Mouse (Mus musculus) liver, embryonic 11.5 days (tissue): Measurements from ENCODE around the gene Fhad1. TPM values are rescaled to one million over a fixed set of nuclear protein-coding genes. Genes with fewer than 3 reads are reported as not detected.
A peak's percentile ranks its signal among the peaks of the same experiment; 100 is the strongest.

Experiments used
- ATAC-seq: fragments of 200-750 bp; cut with Nextera tagmentation; replicated peaks from 2 replicates; pipeline ENCODE4 v1.8.0; 2017; ENCODE audit warnings: moderate number of reproducible peaks, mild to moderate bottlenecking, moderate TSS enrichment, moderate library complexity; ENCODE audit not compliant: low FRiP score
- DNase-seq: peaks from one replicate; pipeline ENCODE4 v3.0.0-alpha.2; 2017; ENCODE audit warnings: low spot score
- H3K27ac ChIP-seq: fragments of 300-500 bp; sonication (generic); 2 replicates; pipeline ENCODE4 v1.5.1; 2014; ENCODE audit warnings: mild to moderate bottlenecking, low read depth, low read length, control low read depth
- H3K27me3 ChIP-seq: fragments of 300-500 bp; sonication (generic); replicated peaks from 2 replicates; pipeline ENCODE4 v1.6.1; 2014; ENCODE audit warnings: low read length, mixed read lengths; ENCODE audit not compliant: control insufficient read depth, insufficient read depth
- H3K36me3 ChIP-seq: fragments of 300-500 bp; sonication (generic); 2 replicates; pipeline ENCODE4 v1.6.1; 2014; ENCODE audit warnings: mild to moderate bottlenecking, low read length, moderate library complexity, mixed read lengths; ENCODE audit not compliant: control insufficient read depth, insufficient read depth
- H3K4me1 ChIP-seq: fragments of 300-500 bp; sonication (generic); replicated peaks from 2 replicates; pipeline ENCODE4 v1.6.1; 2014; ENCODE audit warnings: low read length, mixed read lengths; ENCODE audit not compliant: control insufficient read depth, insufficient read depth
- H3K4me2 ChIP-seq: fragments of 300-500 bp; sonication (generic); 2 replicates; pipeline ENCODE4 v1.6.1; 2014; ENCODE audit warnings: mild to moderate bottlenecking, control low read depth, moderate library complexity
- H3K4me3 ChIP-seq: fragments of 300-500 bp; sonication (generic); 2 replicates; pipeline ENCODE4 v1.5.1; 2014; ENCODE audit warnings: low read depth, low read length, control low read depth
- H3K9ac ChIP-seq: fragments of 300-500 bp; sonication (generic); 2 replicates; pipeline ENCODE4 v1.6.1; 2014; ENCODE audit warnings: low read depth, low read length, control low read depth
- H3K9me3 ChIP-seq: fragments of 300-500 bp; sonication (generic); 2 replicates; pipeline ENCODE4 v1.6.1; 2016; ENCODE audit warnings: low read length, inconsistent platforms, mixed read lengths; ENCODE audit not compliant: control insufficient read depth
- WGBS: fragments of 180-500 bp; shearing (Covaris S2); extraction: QIAGEN DNeasy Blood & Tissue Kit; methylation state at CpG from one replicate; pipeline ENCODE4 v1.1.7; 2014; 5-methylcytosine and 5-hydroxymethylcytosine counted together
- polyA plus RNA-seq: library from polyadenylated mRNA; unstranded; fragments of >200 nt; fragmentation: Nextera tagmentation; extraction: Ambion mirVana; gene quantifications from 2 replicates; pipeline ENCODE4 v1.2.1, GENCODE M21; 2014

The Fhad1 gene
- polyA plus RNA-seq, 1 experiment from 2014 or later, result 1.8 TPM

GRCm38 (mm10) chr4:141923961-141924360 lies 90.9 kb downstream of the Fhad1 start:
- Histone ChIP-seq H3K4me3 (no peak overlapping the region), H3K9me3 (no peaks in the 10 kb centered on the region), H3K4me1 (no peaks in the 10 kb centered on the region), H3K4me2 (no peak overlapping the region), H3K36me3 (no peaks in the 10 kb centered on the region), H3K9ac (no peak overlapping the region), H3K27ac (no peak overlapping the region), H3K27me3 (no peaks in the 10 kb centered on the region)
- DNase-seq (no peak), ATAC-seq (no peak)
- WGBS, result 72% methylated on average over 11 of the region's 11 CpGs

GRCm38 (mm10) chr4:141920391-141920790 lies 94.5 kb downstream of the Fhad1 start:
- H3K9me3 ChIP-seq, result no peaks in the 10 kb centered on the region
- DNase-seq, result no peak
- WGBS, result 84% methylated on average over 10 of the region's 10 CpGs
- H3K27ac ChIP-seq, result no peak overlapping the region
- H3K4me2 ChIP-seq, result no peak overlapping the region
- peaks cover 2% of the 10 kb centered on the region; the same call in 1 of the 2 replicates for H3K4me1 ChIP-seq
- H3K27me3 ChIP-seq, result no peaks in the 10 kb centered on the region
- ATAC-seq, result no peak
- H3K9ac ChIP-seq, result no peak overlapping the region
- no peak overlapping the region for H3K4me3 ChIP-seq
- no peaks in the 10 kb centered on the region for H3K36me3 ChIP-seq

- no peak overlapping the region for H3K4me2 ChIP-seq
- H3K9me3 ChIP-seq, result no peaks in the 10 kb centered on the region
- DNase-seq (no peak), ATAC-seq (no peak)
- H3K4me1 ChIP-seq, result peaks cover 7% of the 10 kb centered on the region
- no peak overlapping the region for H3K9ac ChIP-seq
- H3K27ac ChIP-seq, result no peak overlapping the region
- H3K36me3 ChIP-seq, result no peaks in the 10 kb centered on the region
- 50% methylated on average over 7 of the region's 7 CpGs for WGBS
- no peak overlapping the region for H3K4me3 ChIP-seq
- no peaks in the 10 kb centered on the region for H3K27me3 ChIP-seq
These were observed 97.0 kb downstream of the Fhad1 start for GRCm38 (mm10) chr4:141917735-141918419.

- H3K4me1 ChIP-seq, result peaks cover 7% of the 10 kb centered on the region
- no peak overlapping the region for H3K4me3 ChIP-seq
- ATAC-seq, result no peak
- no peaks in the 10 kb centered on the region for H3K27me3 ChIP-seq
- DNase-seq, result no peak
- peak overlapping the region; percentile 6 for H3K27ac ChIP-seq
- H3K4me2 ChIP-seq, result no peak overlapping the region
- no peak overlapping the region for H3K9ac ChIP-seq
- whole genome bisulfite sequencing, result 56% methylated on average over 7 of the region's 7 CpGs
- no peaks in the 10 kb centered on the region for H3K36me3 ChIP-seq
- H3K9me3 ChIP-seq, result no peaks in the 10 kb centered on the region
These were observed 100.8 kb downstream of the Fhad1 start for GRCm38 (mm10) chr4:141914040-141914439.

GRCm38 (mm10) chr4:141913201-141913993 lies 101.5 kb downstream of the Fhad1 start:
- no peaks in the 10 kb centered on the region for H3K27me3 ChIP-seq
- H3K9ac ChIP-seq, result no peak overlapping the region
- no peak for ATAC-seq
- H3K4me3 ChIP-seq, result no peak overlapping the region
- 59% methylated on average over 13 of the region's 13 CpGs for WGBS
- peaks cover 7% of the 10 kb centered on the region for H3K4me1 ChIP-seq
- no peak overlapping the region for H3K4me2 ChIP-seq
- H3K36me3 ChIP-seq, result no peaks in the 10 kb centered on the region
- H3K9me3 ChIP-seq, result no peaks in the 10 kb centered on the region
- no peak for DNase-seq
- H3K27ac ChIP-seq, result no peak overlapping the region

GRCm38 (mm10) chr4:141904710-141905109 lies 110.2 kb downstream of the Fhad1 start:
- Histone ChIP-seq H3K36me3 (no peaks in the 10 kb centered on the region), H3K4me2 (no peak overlapping the region), H3K9me3 (no peaks in the 10 kb centered on the region), H3K27ac (no peak overlapping the region), H3K9ac (no peak overlapping the region), H3K4me3 (no peak overlapping the region), H3K4me1 (0 out of 2 replicates have a peak, but pooled peaks cover 2% of the 10 kb centered on the region), H3K27me3 (no peaks in the 10 kb centered on the region)
- no peak for DNase-seq
- 69% methylated on average over 9 of the region's 9 CpGs for WGBS
- no peak for ATAC-seq

- ATAC-seq, result no peak
- DNase-seq, result no peak
- H3K4me3 ChIP-seq, result no peak overlapping the region
- H3K9ac ChIP-seq, result no peak overlapping the region
- H3K36me3 ChIP-seq, result no peaks in the 10 kb centered on the region
- H3K4me2 ChIP-seq, result no peak overlapping the region
- H3K4me1 ChIP-seq, result peaks cover 2% of the 10 kb centered on the region; the same call in 1 of the 2 replicates
- no peaks in the 10 kb centered on the region for H3K9me3 ChIP-seq
- WGBS, result 83% methylated on average over 8 of the region's 8 CpGs
- H3K27me3 ChIP-seq, result peaks cover 3% of the 10 kb centered on the region; the same call in 1 of the 2 replicates
- H3K27ac ChIP-seq, result no peak overlapping the region
These were observed 112.4 kb downstream of the Fhad1 start for GRCm38 (mm10) chr4:141902479-141902858.

GRCm38 (mm10) chr4:141901711-141902478 lies 113.0 kb downstream of the Fhad1 start:
- WGBS, result 70% methylated on average over 17 of the region's 17 CpGs
- ATAC-seq, result no peak
- Histone ChIP-seq H3K36me3 (no peaks in the 10 kb centered on the region), H3K4me2 (no peak overlapping the region), H3K27me3 (peaks cover 3% of the 10 kb centered on the region; the same call in 1 of the 2 replicates), H3K9me3 (no peaks in the 10 kb centered on the region), H3K9ac (no peak overlapping the region), H3K4me1 (peaks cover 2% of the 10 kb centered on the region; the same call in 1 of the 2 replicates), H3K4me3 (no peak overlapping the region), H3K27ac (no peak overlapping the region)
- no peak for DNase-seq
